ENCODE assay signal across 8 mouse cellular contexts in genomic region chr6:128437731-128438316, GRCm38 (mm10). TPM values are rescaled to one million over a fixed set of nuclear protein-coding genes. Genes with fewer than 3 reads are reported as not detected.
A peak's percentile ranks its signal among the peaks of the same experiment; 100 is the strongest.
DNase-seq lines count a peak whose midpoint lies in the region; ATAC-seq lines count a peak whose summit lies in the region.

No protein-coding gene starts in this region.

- ATAC-seq in forebrain, embryonic 14.5 days = peak; percentile 81
- ATAC-seq in hindbrain, embryonic 11.5 days (ENCODE audit: low FRiP score) = peak; percentile 77

- no peaks in the 10 kb centered on the region for H3K9me3 ChIP-seq in forebrain, embryonic 14.5 days (replicated peaks; ENCODE audit: control insufficient read depth, low read length)
- H3K9me3 ChIP-seq in hindbrain, embryonic 11.5 days (ENCODE audit: control insufficient read depth, low read length) = no peaks in the 10 kb centered on the region
- H3K9me3 ChIP-seq in midbrain, embryonic 10.5 days (replicated peaks) = no peaks in the 10 kb centered on the region

- H3K36me3 ChIP-seq in forebrain, embryonic 14.5 days (ENCODE audit: control insufficient read depth, insufficient read depth, low read length) = peaks cover 37% of the 10 kb centered on the region
- peaks cover 19% of the 10 kb centered on the region for H3K36me3 ChIP-seq in hindbrain, embryonic 11.5 days (ENCODE audit: control insufficient read depth, insufficient read depth, low read length)
- H3K36me3 ChIP-seq in midbrain, embryonic 10.5 days = peaks cover 39% of the 10 kb centered on the region

- H3K27me3 ChIP-seq in forebrain, embryonic 14.5 days (replicated peaks; ENCODE audit: control insufficient read depth, insufficient read depth, low read length) = no peaks in the 10 kb centered on the region
- no peaks in the 10 kb centered on the region for H3K27me3 ChIP-seq in hindbrain, embryonic 11.5 days (ENCODE audit: control insufficient read depth, insufficient read depth, low read length)
- H3K27me3 ChIP-seq in midbrain, embryonic 10.5 days (ENCODE audit: low read depth, poor library complexity, severe bottlenecking) = peaks cover 17% of the 10 kb centered on the region

- peak overlapping the region; percentile 68 for H3K4me2 ChIP-seq in forebrain, embryonic 14.5 days (ENCODE audit: low read length)
- peak overlapping the region; percentile 60 for H3K4me2 ChIP-seq in hindbrain, embryonic 11.5 days (replicated peaks; ENCODE audit: low read depth, low read length)

- 0% methylated on average over 51 of the region's 52 CpGs for WGBS in forebrain, embryonic 14.5 days
- under 1% methylated on average over 52 of the region's 52 CpGs for WGBS in hindbrain, embryonic 11.5 days
- under 1% methylated on average over 52 of the region's 52 CpGs for WGBS in midbrain, embryonic 10.5 days

- peak overlapping the region; percentile 92 for H3K27ac ChIP-seq in forebrain, embryonic 14.5 days (ENCODE audit: low read depth, low read length)
- H3K27ac ChIP-seq in hindbrain, embryonic 11.5 days (ENCODE audit: low read depth, low read length) = peak overlapping the region; percentile 86
- peak overlapping the region; percentile 99 for H3K27ac ChIP-seq in midbrain, embryonic 10.5 days (replicated peaks)

- H3K4me3 ChIP-seq in forebrain, embryonic 14.5 days (ENCODE audit: low read depth, low read length) = peak overlapping the region; percentile 98
- H3K4me3 ChIP-seq in hindbrain, embryonic 11.5 days (ENCODE audit: low read depth, low read length) = peak overlapping the region; percentile 97
- H3K4me3 ChIP-seq in midbrain, embryonic 10.5 days = peak overlapping the region; percentile 97

- intact Hi-C loops in left cerebral cortex, postnatal 4 days (cut with DNase I) = no loop called here

- peaks cover 11% of the 10 kb centered on the region for H3K4me1 ChIP-seq in forebrain, embryonic 14.5 days (ENCODE audit: control insufficient read depth, insufficient read depth, low read length)
- peaks cover 2% of the 10 kb centered on the region; the same call in 1 of the 2 replicates for H3K4me1 ChIP-seq in hindbrain, embryonic 11.5 days (replicated peaks; ENCODE audit: control insufficient read depth, insufficient read depth, low read length)
- H3K4me1 ChIP-seq in midbrain, embryonic 10.5 days = peaks cover 21% of the 10 kb centered on the region

- DNase-seq in Muller cell, postnatal 12 days (ENCODE audit: inconsistent ontology term) = peak; percentile 65
- DNase-seq in cerebellum, adult 11 months = peak; percentile 67
- DNase-seq in forebrain, embryonic 14.5 days (ENCODE audit: low spot score) = peak; percentile 76
- peak; percentile 77 for DNase-seq in hindbrain, embryonic 11.5 days (ENCODE audit: low spot score)
- peak; percentile 77 for DNase-seq in left cerebral cortex, postnatal 4 days
- peak; percentile 81 for DNase-seq in midbrain, embryonic 10.5 days (ENCODE audit: low spot score)
- peak; percentile 36 to 37 for DNase-seq in right cerebral cortex, postnatal 36 days (ENCODE audit: low spot score in 2 of 2)
- peak; percentile 57 to 71 for DNase-seq in urinary bladder, postnatal 4 days (ENCODE audit: low spot score in 2 of 2)

- H3K9ac ChIP-seq in forebrain, embryonic 14.5 days (ENCODE audit: low read length) = peak overlapping the region; percentile 97
- H3K9ac ChIP-seq in hindbrain, embryonic 11.5 days (ENCODE audit: low read depth, low read length) = peak overlapping the region; percentile 96

RNA-seq across cellular contexts. Expression of gene Fkbp4, which starts 0.7 kb away (rescaled TPM):
- 366 and 400 TPM in 2 replicates for polyA plus RNA-seq in forebrain, embryonic 14.5 days (2014; fragmentation: Nextera tagmentation; extraction: Ambion mirVana)
- 434 and 533 TPM in 2 replicates for polyA plus RNA-seq in hindbrain, embryonic 11.5 days (2014; fragmentation: Nextera tagmentation; extraction: Ambion mirVana)
- total RNA-seq in left cerebral cortex, postnatal 4 days (2021) = 100 to 1,000 TPM; 176 to 180 TPM
- polyA plus RNA-seq in midbrain, embryonic 10.5 days (2016; fragmentation: Nextera tagmentation; extraction: Ambion mirVana) = 652 and 727 TPM in 2 replicates

RNA-seq across cellular contexts. Expression of gene Itfg2, which starts 13.1 kb away (rescaled TPM):
- 28.0 and 32.1 TPM in 2 replicates for polyA plus RNA-seq in forebrain, embryonic 14.5 days (2014; fragmentation: Nextera tagmentation; extraction: Ambion mirVana)
- polyA plus RNA-seq in hindbrain, embryonic 11.5 days (2014; fragmentation: Nextera tagmentation; extraction: Ambion mirVana) = 28.4 and 32.2 TPM in 2 replicates
- 10 to 100 TPM; 38.7 to 42.7 TPM for total RNA-seq in left cerebral cortex, postnatal 4 days (2021)
- polyA plus RNA-seq in midbrain, embryonic 10.5 days (2016; fragmentation: Nextera tagmentation; extraction: Ambion mirVana) = 41.6 and 42.8 TPM in 2 replicates

RNA-seq across cellular contexts. Expression of gene Nrip2, which starts 38.7 kb away (rescaled TPM):
- 4.7 TPM in 2 replicates for polyA plus RNA-seq in forebrain, embryonic 14.5 days (2014; fragmentation: Nextera tagmentation; extraction: Ambion mirVana)
- 2.4 and 3.1 TPM in 2 replicates for polyA plus RNA-seq in hindbrain, embryonic 11.5 days (2014; fragmentation: Nextera tagmentation; extraction: Ambion mirVana)
- 1 to 10 TPM; 3.7 to 4.1 TPM for total RNA-seq in left cerebral cortex, postnatal 4 days (2021)
- polyA plus RNA-seq in midbrain, embryonic 10.5 days (2016; fragmentation: Nextera tagmentation; extraction: Ambion mirVana) = 2.5 and 3.5 TPM in 2 replicates

Comparison
In these comparisons a context has a peak if more than half of its experiments do, and no peak if none do; other contexts are left out.
1. Peak in every context shown above with its lines: DNase-seq, ATAC-seq, H3K4me3 ChIP-seq and H3K27ac ChIP-seq.